Mouse (Mus musculus): ENCODE measurements around the gene Olfr1084. TPM values are rescaled to one million over a fixed set of nuclear protein-coding genes. Genes with fewer than 3 reads are reported as not detected.

Olfr1084 gene
- polyA plus RNA-seq (2015; fragmentation: Nextera tagmentation; extraction: Ambion mirVana) = not detected in 2 replicates

DNA sequence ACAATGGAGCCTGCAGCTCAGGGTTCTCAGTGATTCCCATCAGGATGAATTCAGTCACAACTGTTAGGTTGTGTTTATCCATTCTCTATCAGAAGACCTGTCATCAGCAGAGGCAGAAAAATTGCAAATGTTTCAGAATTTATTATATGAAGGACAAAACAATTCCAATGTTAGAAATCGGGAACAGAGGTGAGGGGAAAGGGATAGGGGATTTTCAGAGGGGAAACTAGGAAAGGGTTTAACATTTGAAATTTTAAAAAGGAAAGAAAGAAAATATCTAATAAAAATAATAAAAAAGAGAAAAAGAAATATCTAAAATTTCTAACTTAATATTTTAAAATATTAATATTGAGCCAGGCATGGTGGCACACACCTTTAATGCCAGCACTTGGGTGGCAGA, at the start of gene Olfr1084:
Gene Olfr1084, minus strand, starts transcription at position 101 of the 400 bp plus-strand sequence.

DNA sequence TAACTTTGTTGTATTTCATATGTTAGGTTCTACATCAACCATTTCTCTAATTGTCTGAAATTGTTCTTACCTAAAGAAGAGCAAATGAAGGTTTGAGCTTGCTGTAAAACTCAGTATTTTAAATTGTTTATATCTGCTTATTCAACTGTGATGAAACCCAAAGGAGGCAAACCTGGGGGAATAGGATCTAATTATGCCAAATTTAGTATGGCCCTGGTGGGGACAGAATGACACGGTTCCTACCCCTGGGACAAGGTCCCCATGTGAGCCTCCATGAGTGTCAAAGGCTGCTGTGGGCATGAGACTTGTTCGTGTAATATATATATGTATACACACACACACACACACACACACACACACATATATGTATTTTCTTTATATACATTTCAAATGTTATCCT, 40.5 kb upstream of the Olfr1084 start, which contains the start of gene Olfr1086:
Gene Olfr1086, minus strand, starts transcription at position 101 of the 400 bp plus-strand sequence.

DNA sequence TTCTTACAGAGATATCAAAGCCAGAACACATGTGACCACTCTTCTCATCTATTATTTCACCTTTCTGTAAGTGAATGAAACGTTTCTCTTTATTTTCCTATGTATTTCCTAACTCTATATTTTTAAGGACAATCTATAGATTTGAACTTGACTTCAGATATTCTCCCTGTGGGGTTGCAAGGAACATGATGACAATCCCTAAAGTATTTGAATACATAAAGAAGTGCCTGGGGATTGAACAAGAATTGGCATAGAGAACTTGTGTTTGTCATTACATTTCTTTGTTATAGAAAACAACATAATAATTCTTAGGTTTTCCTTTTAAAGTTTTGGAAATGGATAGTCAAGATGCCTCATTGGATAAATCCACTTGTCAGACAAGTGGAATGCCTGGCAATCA, 22.4 kb upstream of the Olfr1084 start, which contains the start of gene Olfr1085:
Gene Olfr1085, minus strand, starts transcription at position 101 of the 400 bp plus-strand sequence.

DNA sequence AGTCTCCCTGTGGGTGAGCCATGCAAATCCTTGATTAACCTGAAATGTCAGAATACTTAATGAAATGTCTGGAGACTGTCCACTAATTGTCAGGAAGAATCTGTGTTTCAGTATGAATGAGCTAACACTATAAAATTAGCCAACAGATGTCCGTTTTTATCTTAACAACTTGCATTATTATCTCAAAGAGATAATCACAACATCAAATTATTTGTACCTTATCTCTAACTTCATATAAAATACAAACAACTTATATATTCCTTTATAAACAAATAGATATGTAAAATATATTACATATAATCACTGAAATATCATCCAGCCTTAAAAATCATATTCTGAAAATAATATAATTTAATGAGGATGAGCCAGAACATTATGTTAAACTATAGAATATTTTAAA, 40.7 kb downstream of the Olfr1084 start, which contains the start of gene Olfr1082:
Gene Olfr1082, minus strand, starts transcription at position 101 of the 400 bp plus-strand sequence.

Other genes starting within 250 kb of the Olfr1084 start
- not detected in 2 replicates for gene Olfr1061, start 225.7 kb downstream of the Olfr1084 start, polyA plus RNA-seq (2015; fragmentation: Nextera tagmentation; extraction: Ambion mirVana)
- gene Olfr1062, start 213.0 kb downstream of the Olfr1084 start, polyA plus RNA-seq (2015; fragmentation: Nextera tagmentation; extraction: Ambion mirVana) = not detected in 2 replicates
- not detected in 2 replicates for gene Olfr1065, start 189.1 kb downstream of the Olfr1084 start, polyA plus RNA-seq (2015; fragmentation: Nextera tagmentation; extraction: Ambion mirVana)
- gene Olfr1066, start 183.5 kb downstream of the Olfr1084 start, polyA plus RNA-seq (2015; fragmentation: Nextera tagmentation; extraction: Ambion mirVana) = not detected in 2 replicates
- not detected in 2 replicates for gene Olfr228, start 152.3 kb downstream of the Olfr1084 start, polyA plus RNA-seq (2015; fragmentation: Nextera tagmentation; extraction: Ambion mirVana)
- gene Olfr1076, start 131.3 kb downstream of the Olfr1084 start, polyA plus RNA-seq (2015; fragmentation: Nextera tagmentation; extraction: Ambion mirVana) = not detected in 2 replicates
- not detected in 2 replicates for gene Olfr1079, start 97.2 kb downstream of the Olfr1084 start, polyA plus RNA-seq (2015; fragmentation: Nextera tagmentation; extraction: Ambion mirVana)
- gene Olfr1080, start 81.5 kb downstream of the Olfr1084 start, polyA plus RNA-seq (2015; fragmentation: Nextera tagmentation; extraction: Ambion mirVana) = not detected in 2 replicates
- not detected in 2 replicates for gene Olfr1082, start 40.8 kb downstream of the Olfr1084 start, polyA plus RNA-seq (2015; fragmentation: Nextera tagmentation; extraction: Ambion mirVana)
- gene Olfr1085, start 22.3 kb upstream of the Olfr1084 start, polyA plus RNA-seq (2015; fragmentation: Nextera tagmentation; extraction: Ambion mirVana) = not detected in 2 replicates
- gene Olfr1086, start 40.4 kb upstream of the Olfr1084 start, polyA plus RNA-seq (2015; fragmentation: Nextera tagmentation; extraction: Ambion mirVana) = not detected in 2 replicates
- not detected in 2 replicates for gene Olfr1087, start 58.7 kb upstream of the Olfr1084 start, polyA plus RNA-seq (2015; fragmentation: Nextera tagmentation; extraction: Ambion mirVana)
- gene Olfr1089, start 94.0 kb upstream of the Olfr1084 start, polyA plus RNA-seq (2015; fragmentation: Nextera tagmentation; extraction: Ambion mirVana) = not detected in 2 replicates
- not detected in 2 replicates for gene Olfr1090, start 119.3 kb upstream of the Olfr1084 start, polyA plus RNA-seq (2015; fragmentation: Nextera tagmentation; extraction: Ambion mirVana)
- not detected in 2 replicates for gene Olfr1093, start 142.8 kb upstream of the Olfr1084 start, polyA plus RNA-seq (2015; fragmentation: Nextera tagmentation; extraction: Ambion mirVana)
- not detected in 2 replicates for gene Olfr141, start 170.3 kb upstream of the Olfr1084 start, polyA plus RNA-seq (2015; fragmentation: Nextera tagmentation; extraction: Ambion mirVana)
- not detected in 2 replicates for gene Olfr1094, start 184.9 kb upstream of the Olfr1084 start, polyA plus RNA-seq (2015; fragmentation: Nextera tagmentation; extraction: Ambion mirVana)
- gene Olfr1095, start 212.0 kb upstream of the Olfr1084 start, polyA plus RNA-seq (2015; fragmentation: Nextera tagmentation; extraction: Ambion mirVana) = not detected in 2 replicates
- not detected in 2 replicates for gene Gm13723, start 235.1 kb upstream of the Olfr1084 start, polyA plus RNA-seq (2015; fragmentation: Nextera tagmentation; extraction: Ambion mirVana)

Data from urinary bladder, postnatal 0 days (tissue).